Mouse (Mus musculus) MEL (cell line): ENCODE measurements around the gene En2. TPM values are rescaled to one million over a fixed set of nuclear protein-coding genes. Genes with fewer than 3 reads are reported as not detected.

Experiments used
- DNase-seq: peaks from one replicate; pipeline ENCODE4 v3.0.0; 2011; ENCODE audit warnings: low read depth, low spot score
- H3K27ac ChIP-seq: 2 replicates; pipeline ENCODE4 v1.5.1; 2012; ENCODE audit warnings: low read depth, mild to moderate bottlenecking, control low read depth, low read length, moderate library complexity; ENCODE audit not compliant: control insufficient read depth
- H3K27me3 ChIP-seq, 2 experiments: fragments of 150-350 bp in 1 of 2; sonication (generic) in 1 of 2; 2 replicates each; pipeline ENCODE4 v1.6.1; 2012; ENCODE audit warnings: low read length in 2 of 2, mild to moderate bottlenecking in 2 of 2, improper control_type of control experiment in 1 of 2, moderate library complexity in 1 of 2; ENCODE audit not compliant: insufficient read depth in 2 of 2, control insufficient read depth in 1 of 2
- H3K36me3 ChIP-seq, 2 experiments: 2 replicates each; pipeline ENCODE4 v1.6.1; 2012 to 2014; ENCODE audit warnings: low read length in 2 of 2, improper control_type of control experiment in 1 of 2, inconsistent platforms in 1 of 2, mild to moderate bottlenecking in 1 of 2; ENCODE audit not compliant: insufficient read depth in 2 of 2, control insufficient read depth in 1 of 2
- H3K4me1 ChIP-seq, 2 experiments: fragments of 150-350 bp in 1 of 2; sonication (generic) in 1 of 2; 2 replicates each; pipeline ENCODE4 v1.6.1; 2012; ENCODE audit warnings: low read length in 2 of 2, improper control_type of control experiment in 1 of 2, mild to moderate bottlenecking in 1 of 2; ENCODE audit not compliant: insufficient read depth in 2 of 2, control insufficient read depth in 1 of 2
- H3K4me3 ChIP-seq, 2 experiments: fragments of 150-350 bp in 1 of 2; sonication (generic) in 1 of 2; 2 replicates each; pipeline ENCODE4 v1.5.1; 2012; ENCODE audit warnings: low read depth in 2 of 2, low read length in 2 of 2, mild to moderate bottlenecking in 2 of 2, moderate library complexity in 2 of 2, control low read depth in 1 of 2, improper control_type of control experiment in 1 of 2; ENCODE audit not compliant: control insufficient read depth in 1 of 2, insufficient read depth in 1 of 2
- H3K79me2 ChIP-seq: 2 replicates; pipeline ENCODE4 v1.6.1; 2012; ENCODE audit warnings: mild to moderate bottlenecking, low read length, moderate library complexity; ENCODE audit not compliant: control insufficient read depth, poor library complexity, insufficient read depth
- H3K9ac ChIP-seq: 2 replicates; pipeline ENCODE4 v1.6.1; 2012; ENCODE audit warnings: low read depth, mild to moderate bottlenecking, control low read depth, low read length, moderate library complexity; ENCODE audit not compliant: control insufficient read depth, poor library complexity, severe bottlenecking
- H3K9me3 ChIP-seq: fragments of 150-350 bp; sonication (generic); replicated peaks from 2 replicates; pipeline ENCODE4 v1.6.1; 2012; ENCODE audit warnings: mild to moderate bottlenecking, low read length, improper control_type of control experiment, moderate library complexity; ENCODE audit not compliant: insufficient read depth
- BHLHE40 ChIP-seq: IDR thresholded peaks from 2 replicates; pipeline ENCODE4 v1.6.1; 2012; ENCODE audit warnings: low read depth, mild to moderate bottlenecking, inconsistent platforms, low read length, improper control_type of control experiment, borderline replicate concordance
- CTCF ChIP-seq, 3 experiments: IDR thresholded peaks in 2 of 3; conservative IDR thresholded peaks in 1 of 3; 2 replicates each; pipeline ENCODE4 v1.5.1; 2011 to 2012; ENCODE audit warnings: low read length in 3 of 3, low read depth in 2 of 3, mild to moderate bottlenecking in 2 of 3, improper control_type of control experiment in 1 of 3, inconsistent platforms in 1 of 3, mixed read lengths in 1 of 3, moderate library complexity in 1 of 3; ENCODE audit not compliant: control insufficient read depth in 1 of 3, insufficient read depth in 1 of 3, poor library complexity in 1 of 3, severe bottlenecking in 1 of 3
- E2F4 ChIP-seq: IDR thresholded peaks from 2 replicates; pipeline ENCODE4 v1.6.1; 2011; ENCODE audit warnings: low read depth, low read length, improper control_type of control experiment, borderline replicate concordance
- EP300 ChIP-seq, 2 experiments: IDR thresholded peaks; 2 replicates each; pipeline ENCODE4 v1.6.1; 2011; ENCODE audit warnings: improper control_type of control experiment in 2 of 2, low read length in 2 of 2, low read depth in 1 of 2, mild to moderate bottlenecking in 1 of 2
- GABPA ChIP-seq: IDR thresholded peaks from 2 replicates; pipeline ENCODE4 v1.6.1; 2012; ENCODE audit warnings: low read depth, mild to moderate bottlenecking, inconsistent platforms, low read length, improper control_type of control experiment, moderate library complexity
- GATA1 ChIP-seq: IDR thresholded peaks from 2 replicates; pipeline ENCODE4 v1.6.1; 2011; ENCODE audit warnings: low read depth, low read length, improper control_type of control experiment
- HCFC1 ChIP-seq: IDR thresholded peaks from 2 replicates; pipeline ENCODE4 v1.6.1; 2012; ENCODE audit warnings: low read depth, mild to moderate bottlenecking, inconsistent platforms, low read length, improper control_type of control experiment, moderate library complexity
- KAT2A ChIP-seq: conservative IDR thresholded peaks from 2 replicates; pipeline ENCODE4 v1.6.1; 2012; ENCODE audit warnings: low read depth, low read length, improper control_type of control experiment, inconsistent platforms
- MAFK ChIP-seq: IDR thresholded peaks from 2 replicates; pipeline ENCODE4 v1.6.1; 2011; ENCODE audit warnings: low read depth, mild to moderate bottlenecking, low read length, improper control_type of control experiment, borderline replicate concordance
- MAX ChIP-seq: IDR thresholded peaks from 2 replicates; pipeline ENCODE4 v1.6.1; 2011; ENCODE audit warnings: low read length, improper control_type of control experiment
- MAZ ChIP-seq: IDR thresholded peaks from 2 replicates; pipeline ENCODE4 v1.6.1; 2012; ENCODE audit warnings: low read depth, mild to moderate bottlenecking, inconsistent platforms, low read length, improper control_type of control experiment
- MEF2A ChIP-seq: IDR thresholded peaks from 2 replicates; pipeline ENCODE4 v1.6.1; 2014; ENCODE audit warnings: low read depth, mild to moderate bottlenecking, inconsistent platforms, low read length, improper control_type of control experiment; ENCODE audit not compliant: poor library complexity, insufficient replicate concordance, severe bottlenecking; ENCODE audit errors: extremely low read depth
- MXI1 ChIP-seq: IDR thresholded peaks from 2 replicates; pipeline ENCODE4 v1.6.1; 2011; ENCODE audit warnings: mild to moderate bottlenecking, low read depth, low read length, improper control_type of control experiment
- MYB ChIP-seq: IDR thresholded peaks from 2 replicates; pipeline ENCODE4 v1.6.1; 2011; ENCODE audit warnings: mild to moderate bottlenecking, low read depth, low read length, improper control_type of control experiment
- MYC ChIP-seq: IDR thresholded peaks from 2 replicates; pipeline ENCODE4 v1.6.1; 2011; ENCODE audit warnings: low read depth, mild to moderate bottlenecking, low read length, improper control_type of control experiment, moderate library complexity
- NELFE ChIP-seq: IDR thresholded peaks from 2 replicates; pipeline ENCODE4 v1.6.1; 2011; ENCODE audit warnings: low read depth, low read length, improper control_type of control experiment
- NRF1 ChIP-seq: IDR thresholded peaks from 2 replicates; pipeline ENCODE4 v1.6.1; 2014; ENCODE audit warnings: low read depth, mild to moderate bottlenecking, inconsistent platforms, low read length, improper control_type of control experiment, moderate library complexity; ENCODE audit not compliant: poor library complexity, insufficient read depth, severe bottlenecking
- RAD21 ChIP-seq: IDR thresholded peaks from 2 replicates; pipeline ENCODE4 v1.6.1; 2011; ENCODE audit warnings: mild to moderate bottlenecking, low read depth, low read length, improper control_type of control experiment
- SIN3A ChIP-seq: IDR thresholded peaks from 2 replicates; pipeline ENCODE4 v1.6.1; 2012; ENCODE audit warnings: low read length, improper control_type of control experiment, inconsistent platforms
- SMC3 ChIP-seq: IDR thresholded peaks from 2 replicates; pipeline ENCODE4 v1.6.1; 2011; ENCODE audit warnings: low read depth, low read length, improper control_type of control experiment
- TCF12 ChIP-seq: IDR thresholded peaks from 2 replicates; pipeline ENCODE4 v1.6.1; 2014; ENCODE audit warnings: low read depth, mild to moderate bottlenecking, inconsistent platforms, low read length, improper control_type of control experiment, moderate library complexity
- UBTF ChIP-seq: IDR thresholded peaks from 2 replicates; pipeline ENCODE4 v1.6.1; 2012; ENCODE audit warnings: low read depth, mild to moderate bottlenecking, inconsistent platforms, low read length, improper control_type of control experiment, moderate library complexity, borderline replicate concordance; ENCODE audit not compliant: insufficient read depth
- ZC3H11A ChIP-seq: IDR thresholded peaks from 2 replicates; pipeline ENCODE4 v1.6.1; 2012; ENCODE audit warnings: low read depth, mild to moderate bottlenecking, inconsistent platforms, low read length, improper control_type of control experiment
- ZMIZ1 ChIP-seq: IDR thresholded peaks from 2 replicates; pipeline ENCODE4 v1.6.1; 2012; ENCODE audit warnings: low read depth, mild to moderate bottlenecking, inconsistent platforms, low read length, improper control_type of control experiment, moderate library complexity
- polyA plus RNA-seq, 2 experiments: library from polyadenylated mRNA; stranded (reverse) in 1 of 2; unstranded in 1 of 2; fragments of >175 nt in 1 of 2; fragments of >200 nt in 1 of 2; gene quantifications; 2 replicates each; pipeline versions ENCODE4 v1.2.1 to v1.2.4; 2012; ENCODE audit warnings: low replicate concordance in 2 of 2, low read depth in 1 of 2; ENCODE audit not compliant: insufficient read length in 2 of 2, insufficient read depth in 1 of 2, missing spikeins in 1 of 2
- total RNA-seq: library from RNA; depleted of rRNA; stranded (reverse); fragments of 300-350 nt; gene quantifications from 2 replicates; pipeline ENCODE4 v1.2.3, GENCODE M21; 2012

Gene En2
- total and polyA plus RNA-seq, 3 experiments, result not detected

DNA sequence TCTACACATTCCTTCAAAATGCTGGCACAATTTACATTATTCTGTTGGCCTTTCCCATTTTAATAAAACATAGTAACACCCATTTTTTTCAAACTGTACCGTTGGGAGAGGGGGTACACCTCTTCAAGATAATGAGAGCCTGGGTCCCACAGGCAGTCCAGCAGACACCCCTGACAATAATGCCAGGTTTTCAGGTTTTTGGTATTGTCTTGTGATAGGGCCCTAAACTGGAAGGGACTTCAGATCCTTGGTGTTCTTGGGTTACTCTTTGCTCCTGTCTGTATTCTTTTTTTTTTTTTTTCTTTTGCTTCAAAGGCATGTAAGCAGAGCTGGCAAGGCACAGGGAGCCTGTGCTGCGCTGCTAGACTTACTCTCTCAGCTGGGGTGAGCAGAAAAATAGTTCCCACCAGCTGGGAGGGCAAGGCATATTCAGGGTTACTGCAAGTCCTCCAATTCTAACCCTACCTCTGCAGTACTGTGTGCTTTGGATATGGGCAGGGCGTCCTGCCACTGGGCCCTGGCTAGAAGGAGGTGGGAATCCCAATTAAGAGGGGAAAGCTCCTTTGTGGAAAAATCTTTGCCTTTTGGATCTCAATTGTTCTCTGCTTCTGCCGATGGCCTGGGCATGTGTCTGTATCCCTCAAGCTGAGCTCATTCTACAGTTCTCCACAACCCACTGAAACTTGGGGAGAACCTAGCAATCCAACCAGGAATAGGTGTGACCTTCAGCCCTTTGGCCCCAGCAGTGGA lies 7.6 kb downstream of the En2 start:
- no peaks in the 10 kb centered on the region; the same call in 1 of the 2 replicates for H3K9me3 ChIP-seq
- no peaks in the 10 kb centered on the region for H3K27me3 ChIP-seq
- no peak for DNase-seq
- no peaks in the 10 kb centered on the region for H3K36me3 ChIP-seq
- H3K79me2 ChIP-seq, result no peaks in the 10 kb centered on the region
- no peak overlapping the region for H3K4me3 ChIP-seq
- no peak for TF ChIP-seq GABPA
- no peak for TF ChIP-seq E2F4
- no peak for TF ChIP-seq MAZ
- no peak overlapping the region for H3K9ac ChIP-seq
- H3K27ac ChIP-seq, result no peak overlapping the region
- H3K4me1 ChIP-seq, result no peaks in the 10 kb centered on the region

GRCm38 (mm10) chr5:28173674-28174073 lies 8.2 kb downstream of the En2 start:
- no peak overlapping the region for H3K4me3 ChIP-seq
- no peak overlapping the region for H3K9ac ChIP-seq
- no peaks in the 10 kb centered on the region for H3K36me3 ChIP-seq
- no peaks in the 10 kb centered on the region for H3K79me2 ChIP-seq
- no peaks in the 10 kb centered on the region for H3K4me1 ChIP-seq
- no peak overlapping the region for H3K27ac ChIP-seq
- DNase-seq, result no peak
- no peaks in the 10 kb centered on the region for H3K27me3 ChIP-seq
- H3K9me3 ChIP-seq, result no peaks in the 10 kb centered on the region; the same call in 1 of the 2 replicates
- TF ChIP-seq E2F4, result no peak
- TF ChIP-seq RAD21, result no peak
- TF ChIP-seq HCFC1, result no peak
- TF ChIP-seq SIN3A, result no peak
- no peak for TF ChIP-seq ZMIZ1
- no peak for TF ChIP-seq BHLHE40
- TF ChIP-seq MYC, result no peak
- TF ChIP-seq MYB, result no peak
- TF ChIP-seq NRF1, result no peak
- TF ChIP-seq CTCF (IDR thresholded peaks at IDR 0.05 in 2 of 3, conservative IDR thresholded peaks at IDR 0.05 in 1 of 3; ENCODE audit: control insufficient read depth in 1 of 3, insufficient read depth in 1 of 3, low read depth in 2 of 3, low read length in 3 of 3, poor library complexity in 1 of 3, severe bottlenecking in 1 of 3), result no peak
- TF ChIP-seq ZC3H11A, result no peak

DNA sequence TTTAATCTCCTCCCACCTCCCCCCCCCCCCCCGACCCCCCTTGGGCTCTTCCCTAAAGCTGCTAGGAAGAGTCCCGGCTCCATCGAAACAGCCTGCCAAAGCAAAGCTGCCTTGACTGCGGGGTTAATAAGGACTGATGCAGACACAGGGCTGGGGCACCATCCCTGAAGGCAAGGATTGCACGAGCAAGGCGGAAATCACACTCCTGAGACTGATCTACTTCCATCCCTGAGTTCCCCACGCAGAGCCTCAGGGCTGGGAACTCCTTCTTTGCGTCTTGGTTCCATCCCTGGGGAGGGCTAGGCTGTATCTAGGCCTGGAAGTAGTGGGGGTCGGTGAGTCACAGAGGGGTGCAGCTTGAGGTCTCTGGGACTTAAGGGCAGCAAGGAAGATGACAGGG lies 8.6 kb downstream of the En2 start:
- no peak overlapping the region for H3K4me3 ChIP-seq
- H3K79me2 ChIP-seq, result no peaks in the 10 kb centered on the region
- H3K9me3 ChIP-seq, result no peaks in the 10 kb centered on the region; the same call in 1 of the 2 replicates
- H3K9ac ChIP-seq, result no peak overlapping the region
- H3K27ac ChIP-seq, result no peak overlapping the region
- H3K36me3 ChIP-seq, result no peaks in the 10 kb centered on the region
- no peak for DNase-seq
- H3K27me3 ChIP-seq, result no peaks in the 10 kb centered on the region
- H3K4me1 ChIP-seq, result no peaks in the 10 kb centered on the region
- TF ChIP-seq NELFE, result no peak
- TF ChIP-seq KAT2A, result no peak
- no peak for TF ChIP-seq MAX
- TF ChIP-seq GATA1, result no peak
- TF ChIP-seq ZMIZ1, result no peak
- no peak for TF ChIP-seq CTCF (IDR thresholded peaks at IDR 0.05 in 2 of 3, conservative IDR thresholded peaks at IDR 0.05 in 1 of 3; ENCODE audit: control insufficient read depth in 1 of 3, insufficient read depth in 1 of 3, low read depth in 2 of 3, low read length in 3 of 3, poor library complexity in 1 of 3, severe bottlenecking in 1 of 3)
- no peak for TF ChIP-seq MAFK
- TF ChIP-seq MXI1, result no peak
- no peak for TF ChIP-seq MYC
- TF ChIP-seq BHLHE40, result no peak
- no peak for TF ChIP-seq MEF2A
- no peak for TF ChIP-seq UBTF
- no peak for TF ChIP-seq SMC3
- no peak for TF ChIP-seq EP300 (IDR thresholded peaks at IDR 0.05; ENCODE audit: low read depth in 1 of 2, low read length in 2 of 2)
- no peak for TF ChIP-seq TCF12
- no peak for TF ChIP-seq ZC3H11A
